Mouse (Mus musculus): ENCODE measurements around the gene Commd9. TPM values are rescaled to one million over a fixed set of nuclear protein-coding genes. Genes with fewer than 3 reads are reported as not detected.

Gene Commd9
- polyA plus RNA-seq, 1 experiment from 2014 or later, result 48.2 TPM

GRCm38 (mm10) chr2:101862219-101863123 lies 23.6 kb upstream of the Commd9 start:
- no peak for ATAC-seq (ENCODE audit: low FRiP score, low TSS enrichment)
- no peak overlapping the region for H3K9ac ChIP-seq (ENCODE audit: low read length)
- TF ChIP-seq EP300 (optimal IDR thresholded peaks at IDR 0.05), result no peak
- TF ChIP-seq CTCF (IDR thresholded peaks at IDR 0.05; ENCODE audit: low read depth), result no peak
- H3K27ac ChIP-seq (replicated peaks), result no peak overlapping the region
- no peaks in the 10 kb centered on the region for H3K9me3 ChIP-seq (ENCODE audit: control insufficient read depth, low read length)
- no peak overlapping the region for H3K4me2 ChIP-seq (replicated peaks; ENCODE audit: low read depth)
- H3K4me3 ChIP-seq (ENCODE audit: low read depth, low read length), result no peak overlapping the region
- no peaks in the 10 kb centered on the region for H3K27me3 ChIP-seq (ENCODE audit: control insufficient read depth, insufficient read depth, low read length)
- whole genome bisulfite sequencing, result 51% methylated on average over 15 of the region's 15 CpGs
- H3K4me1 ChIP-seq (replicated peaks; ENCODE audit: control insufficient read depth, insufficient read depth), result no peaks in the 10 kb centered on the region
- DNase-seq (ENCODE audit: low spot score), result no peak
- H3K36me3 ChIP-seq (ENCODE audit: control insufficient read depth, insufficient read depth, low read length), result no peaks in the 10 kb centered on the region

- H3K27ac ChIP-seq (replicated peaks), result no peak overlapping the region
- WGBS, result 81% methylated on average over 4 of the region's 4 CpGs
- H3K4me3 ChIP-seq (ENCODE audit: low read depth, low read length), result no peak overlapping the region
- TF ChIP-seq EP300 (optimal IDR thresholded peaks at IDR 0.05) (no peak), CTCF (IDR thresholded peaks at IDR 0.05; ENCODE audit: low read depth) (no peak)
- H3K9ac ChIP-seq (ENCODE audit: low read length), result no peak overlapping the region
- H3K4me1 ChIP-seq (replicated peaks; ENCODE audit: control insufficient read depth, insufficient read depth), result no peaks in the 10 kb centered on the region
- H3K4me2 ChIP-seq (replicated peaks; ENCODE audit: low read depth), result no peak overlapping the region
- no peaks in the 10 kb centered on the region for H3K27me3 ChIP-seq (ENCODE audit: control insufficient read depth, insufficient read depth, low read length)
- no peak for ATAC-seq (ENCODE audit: low FRiP score, low TSS enrichment)
- no peak for DNase-seq (ENCODE audit: low spot score)
- H3K36me3 ChIP-seq (ENCODE audit: control insufficient read depth, insufficient read depth, low read length), result no peaks in the 10 kb centered on the region
- H3K9me3 ChIP-seq (ENCODE audit: control insufficient read depth, low read length), result no peaks in the 10 kb centered on the region
These were observed 17.4 kb upstream of the Commd9 start for GRCm38 (mm10) chr2:101868683-101869082.

- Histone ChIP-seq H3K9ac (ENCODE audit: low read length) (no peak overlapping the region), H3K27me3 (ENCODE audit: control insufficient read depth, insufficient read depth, low read length) (no peaks in the 10 kb centered on the region), H3K27ac (replicated peaks) (no peak overlapping the region), H3K4me3 (ENCODE audit: low read depth, low read length) (no peak overlapping the region), H3K4me1 (replicated peaks; ENCODE audit: control insufficient read depth, insufficient read depth) (no peaks in the 10 kb centered on the region), H3K36me3 (ENCODE audit: control insufficient read depth, insufficient read depth, low read length) (no peaks in the 10 kb centered on the region), H3K9me3 (ENCODE audit: control insufficient read depth, low read length) (no peaks in the 10 kb centered on the region), H3K4me2 (replicated peaks; ENCODE audit: low read depth) (peak overlapping the region; percentile 5; the same call in 1 of the 2 replicates)
- DNase-seq (ENCODE audit: low spot score) (peak; percentile 18), ATAC-seq (ENCODE audit: low FRiP score, low TSS enrichment) (no peak)
- TF ChIP-seq CTCF (IDR thresholded peaks at IDR 0.05; ENCODE audit: low read depth), result peak; percentile 79
- no peak for TF ChIP-seq EP300 (optimal IDR thresholded peaks at IDR 0.05)
- WGBS, result 25% methylated on average over 14 of the region's 14 CpGs
These were observed 14.9 kb upstream of the Commd9 start for GRCm38 (mm10) chr2:101871179-101871578.

- H3K27ac ChIP-seq (replicated peaks), result no peak overlapping the region
- peaks cover 2% of the 10 kb centered on the region for H3K4me1 ChIP-seq (replicated peaks; ENCODE audit: control insufficient read depth, insufficient read depth)
- DNase-seq (ENCODE audit: low spot score) (no peak), ATAC-seq (ENCODE audit: low FRiP score, low TSS enrichment) (no peak)
- H3K27me3 ChIP-seq (ENCODE audit: control insufficient read depth, insufficient read depth, low read length), result no peaks in the 10 kb centered on the region
- no peaks in the 10 kb centered on the region for H3K36me3 ChIP-seq (ENCODE audit: control insufficient read depth, insufficient read depth, low read length)
- 80% methylated on average over 9 of the region's 9 CpGs for WGBS
- no peak overlapping the region for H3K4me2 ChIP-seq (replicated peaks; ENCODE audit: low read depth)
- no peak overlapping the region for H3K9ac ChIP-seq (ENCODE audit: low read length)
- TF ChIP-seq EP300 (optimal IDR thresholded peaks at IDR 0.05) (no peak), CTCF (IDR thresholded peaks at IDR 0.05; ENCODE audit: low read depth) (no peak)
- H3K4me3 ChIP-seq (ENCODE audit: low read depth, low read length), result no peak overlapping the region
- H3K9me3 ChIP-seq (ENCODE audit: control insufficient read depth, low read length), result no peaks in the 10 kb centered on the region
These were observed 4.4 kb upstream of the Commd9 start for GRCm38 (mm10) chr2:101881471-101882162.

- H3K27ac ChIP-seq (replicated peaks), result no peak within 1 kb of the TSS
- H3K27me3 ChIP-seq (ENCODE audit: control insufficient read depth, insufficient read depth, low read length), result no peaks in the 10 kb centered on the region
- H3K4me1 ChIP-seq (replicated peaks; ENCODE audit: control insufficient read depth, insufficient read depth), result peaks cover 6% of the 10 kb centered on the region
- H3K36me3 ChIP-seq (ENCODE audit: control insufficient read depth, insufficient read depth, low read length), result no peaks in the 10 kb centered on the region
- 42% methylated on average over 3 of the region's 3 CpGs for WGBS
- H3K4me3 ChIP-seq (ENCODE audit: low read depth, low read length), result no peak within 1 kb of the TSS
- ATAC-seq (ENCODE audit: low FRiP score, low TSS enrichment) (no peak), DNase-seq (ENCODE audit: low spot score) (no peak)
- no peak within 1 kb of the TSS for H3K9ac ChIP-seq (ENCODE audit: low read length)
- H3K4me2 ChIP-seq (replicated peaks; ENCODE audit: low read depth), result no peak within 1 kb of the TSS
- TF ChIP-seq CTCF (IDR thresholded peaks at IDR 0.05; ENCODE audit: low read depth), result no peak
- TF ChIP-seq EP300 (optimal IDR thresholded peaks at IDR 0.05), result no peak
- H3K9me3 ChIP-seq (ENCODE audit: control insufficient read depth, low read length), result no peaks in the 10 kb centered on the region
These were observed 3.0 kb upstream of the Commd9 start, which contains the start of gene Prr5l for GRCm38 (mm10) chr2:101882998-101883397. Gene Prr5l (minus strand): TSS chr2:101883027.

All from stomach, postnatal 0 days (tissue).